Mouse (Mus musculus) layer of hippocampus, adult 9-10 months (tissue): ENCODE measurements around the gene Myo1b.
"Not testable (repeated sequence)": the region's sequence is repeated elsewhere in the genome, so short reads cannot be mapped to it uniquely, and the experiment has no call there.

Source experiments
- DNase-seq: peaks from one replicate; pipeline ENCODE4 v3.0.0; 2022; ENCODE audit warnings: low spot score

Gene Myo1b

DNA sequence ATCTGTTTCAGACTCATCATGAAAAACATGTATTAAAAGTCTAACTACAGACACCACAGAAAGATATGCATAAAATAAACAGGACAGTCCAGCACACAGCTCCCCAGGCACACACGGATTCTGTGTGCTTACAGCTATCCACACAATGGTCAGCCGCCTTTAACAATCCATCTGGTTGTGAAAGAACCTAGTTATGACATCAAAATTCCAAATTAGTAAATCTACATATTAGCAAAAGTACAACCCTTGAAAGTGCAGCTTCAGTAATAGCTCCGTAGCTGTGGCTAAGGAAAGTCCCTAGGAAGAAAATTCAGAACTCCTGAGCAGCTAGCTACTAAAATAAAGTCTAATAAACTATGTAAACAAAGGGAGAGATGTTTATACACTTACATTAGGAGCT is 21.1 kb downstream of the Myo1b start:
- no peak for DNase-seq

DNA sequence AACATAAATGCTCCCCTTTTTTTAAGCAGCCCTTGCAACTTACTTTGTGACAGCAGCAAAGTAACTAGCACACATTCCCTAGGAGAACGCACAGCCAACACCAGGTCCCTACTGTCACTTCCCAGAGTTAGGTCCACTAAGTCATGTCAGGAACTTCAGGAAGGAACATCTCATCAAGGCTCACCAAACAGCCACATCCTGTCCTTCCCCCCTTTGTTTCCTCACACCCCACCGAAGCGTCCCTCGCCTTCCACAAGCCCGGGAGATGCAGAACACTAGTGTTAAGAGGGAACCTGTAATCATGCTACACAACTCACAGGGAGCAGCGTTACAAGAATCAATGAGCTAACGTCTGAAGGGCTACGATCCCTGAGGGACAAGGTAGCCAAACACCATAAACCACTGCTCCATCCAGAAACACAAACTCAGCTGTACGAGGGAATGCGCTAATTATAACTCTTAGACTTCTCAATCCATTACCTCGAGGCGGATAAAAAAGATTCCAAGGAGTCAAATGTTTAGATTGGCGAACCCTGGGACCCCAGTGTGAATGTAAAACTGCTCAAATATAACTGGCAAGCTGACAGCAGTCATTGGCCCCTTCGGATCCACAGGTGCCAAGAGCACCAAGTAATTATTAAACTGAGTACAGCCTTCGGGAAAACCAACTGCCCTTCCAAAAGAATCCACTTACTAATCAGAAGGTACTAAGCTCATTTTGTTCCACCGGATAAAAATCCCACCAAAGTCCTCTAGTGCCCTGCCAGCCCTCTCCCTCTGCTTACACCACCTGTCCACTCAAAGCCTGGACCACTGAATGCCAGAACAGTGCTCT is 22.1 kb downstream of the Myo1b start:
- no peak for DNase-seq

DNA sequence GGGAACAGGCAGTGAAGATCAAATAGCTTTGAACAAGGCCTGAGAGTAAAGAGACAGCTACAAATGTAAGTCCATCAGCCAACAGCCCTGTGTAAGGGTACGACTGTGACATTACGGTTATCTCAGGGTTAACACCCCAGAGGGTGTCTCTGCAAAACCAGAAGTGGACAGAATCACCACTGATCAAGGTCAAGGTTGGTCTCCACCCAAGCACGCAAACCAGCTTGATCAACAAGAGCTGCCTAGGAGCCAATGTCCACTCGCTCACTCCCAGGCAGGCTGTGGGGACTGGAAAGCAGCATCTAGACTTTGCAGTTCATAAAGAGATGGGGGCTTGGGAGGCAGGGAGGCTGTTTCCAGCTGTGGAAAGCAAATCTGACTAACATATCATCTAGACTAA is 23.9 kb downstream of the Myo1b start:
- DNase-seq: no peak

DNA sequence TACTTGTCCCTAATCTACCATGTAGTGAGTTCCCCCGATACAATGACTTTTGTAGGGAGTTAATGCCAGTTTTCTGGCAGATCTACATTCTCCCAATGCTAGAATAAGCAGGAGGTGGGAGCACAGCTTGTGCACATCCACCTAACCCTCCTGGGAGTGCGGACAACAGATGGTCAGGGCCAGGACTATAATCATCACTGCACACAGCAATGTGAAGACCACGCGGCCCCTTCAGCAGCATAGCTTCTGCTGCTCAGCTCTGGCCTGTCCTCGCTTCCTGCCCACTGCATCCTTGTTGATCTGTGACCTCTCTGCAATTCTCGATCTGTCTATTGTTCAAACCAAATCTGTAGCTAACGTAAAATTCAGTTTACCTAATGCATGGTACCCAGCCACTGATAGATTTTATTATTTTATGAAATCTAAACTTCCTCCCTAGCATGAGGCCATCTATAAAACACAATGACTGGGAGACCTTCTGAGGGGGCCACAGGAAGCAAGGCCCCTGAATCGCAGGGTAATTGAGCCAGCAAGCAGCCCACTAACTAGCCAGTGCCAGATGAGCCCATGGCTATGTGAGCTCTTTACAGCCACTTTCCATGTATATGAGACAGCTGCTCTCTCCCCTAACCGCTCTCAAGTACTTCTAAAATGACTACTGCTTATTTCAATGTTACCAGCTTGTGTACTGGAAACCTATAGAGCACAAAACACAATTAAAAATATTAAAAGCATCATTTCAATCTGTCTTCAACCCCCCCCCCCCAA is 27.6 kb downstream of the Myo1b start:
- DNase-seq: no peak

DNA sequence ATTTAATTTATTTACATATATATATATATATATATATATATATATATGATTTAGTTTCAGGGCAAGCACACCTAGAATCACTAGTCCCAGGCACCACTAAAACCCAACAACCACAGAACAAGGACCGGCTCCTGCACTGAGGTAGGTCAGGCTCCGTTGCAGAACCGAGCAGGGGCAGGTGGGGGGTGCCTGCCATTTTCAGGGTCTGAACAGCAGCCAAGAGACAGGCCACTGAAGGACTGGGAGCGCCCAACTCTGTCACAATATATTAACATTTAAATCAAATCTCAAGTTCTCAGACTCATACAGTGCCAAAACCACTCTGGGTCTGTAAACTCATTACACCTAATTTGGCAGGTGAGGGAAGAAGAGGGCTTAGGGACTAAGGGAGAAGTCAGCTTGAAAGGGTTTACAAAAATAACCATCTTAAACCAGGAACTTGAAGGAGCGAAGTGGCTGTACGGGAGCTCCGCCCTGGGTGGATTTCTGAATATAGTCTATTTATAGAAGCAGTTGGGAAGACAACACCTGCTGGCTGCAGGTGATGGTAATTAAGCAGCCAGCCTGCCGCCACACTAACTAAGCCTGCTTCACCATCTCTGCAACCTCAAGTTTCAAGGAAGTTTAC is 30.4 kb downstream of the Myo1b start:
- no peak for DNase-seq

DNA sequence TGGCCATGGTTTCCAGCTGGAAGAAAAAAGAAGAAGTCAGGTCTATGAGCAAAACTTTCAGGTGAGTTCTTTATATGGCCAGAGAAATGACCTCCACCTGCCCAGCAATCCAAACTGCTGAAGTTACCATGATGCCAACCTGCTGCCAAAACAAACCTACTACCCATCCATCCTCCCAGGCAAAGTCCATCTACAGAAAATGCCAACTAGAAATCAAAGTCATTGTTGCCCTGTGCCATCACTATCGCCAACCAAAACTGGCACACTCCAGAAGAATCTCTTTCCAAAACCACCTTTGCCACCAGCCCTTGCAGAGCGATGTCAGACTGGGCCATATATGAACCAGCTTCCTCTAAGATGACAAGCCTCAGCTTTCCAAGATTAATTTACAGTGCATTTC is 32.7 kb downstream of the Myo1b start:
- no peak for DNase-seq

DNA sequence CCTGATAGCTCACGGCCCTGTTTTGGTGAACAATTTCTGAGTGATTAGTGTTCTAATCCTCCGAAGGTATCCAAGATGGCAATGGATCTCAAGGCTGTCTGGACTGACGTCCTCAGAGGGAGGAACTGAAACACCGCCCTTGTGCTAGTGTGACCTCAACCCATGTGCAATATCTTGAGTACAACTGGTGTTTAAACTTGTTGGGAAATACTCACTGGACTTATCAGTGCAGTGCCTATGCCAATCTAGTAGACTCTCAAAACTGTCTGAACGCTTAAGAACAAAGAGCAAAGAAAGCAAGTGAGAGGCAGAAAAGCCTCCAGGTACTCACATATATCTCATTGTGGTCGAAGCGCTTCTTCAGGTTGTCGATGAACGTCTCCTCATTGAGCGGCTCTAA is 33.1 kb downstream of the Myo1b start:
- no peak for DNase-seq

DNA sequence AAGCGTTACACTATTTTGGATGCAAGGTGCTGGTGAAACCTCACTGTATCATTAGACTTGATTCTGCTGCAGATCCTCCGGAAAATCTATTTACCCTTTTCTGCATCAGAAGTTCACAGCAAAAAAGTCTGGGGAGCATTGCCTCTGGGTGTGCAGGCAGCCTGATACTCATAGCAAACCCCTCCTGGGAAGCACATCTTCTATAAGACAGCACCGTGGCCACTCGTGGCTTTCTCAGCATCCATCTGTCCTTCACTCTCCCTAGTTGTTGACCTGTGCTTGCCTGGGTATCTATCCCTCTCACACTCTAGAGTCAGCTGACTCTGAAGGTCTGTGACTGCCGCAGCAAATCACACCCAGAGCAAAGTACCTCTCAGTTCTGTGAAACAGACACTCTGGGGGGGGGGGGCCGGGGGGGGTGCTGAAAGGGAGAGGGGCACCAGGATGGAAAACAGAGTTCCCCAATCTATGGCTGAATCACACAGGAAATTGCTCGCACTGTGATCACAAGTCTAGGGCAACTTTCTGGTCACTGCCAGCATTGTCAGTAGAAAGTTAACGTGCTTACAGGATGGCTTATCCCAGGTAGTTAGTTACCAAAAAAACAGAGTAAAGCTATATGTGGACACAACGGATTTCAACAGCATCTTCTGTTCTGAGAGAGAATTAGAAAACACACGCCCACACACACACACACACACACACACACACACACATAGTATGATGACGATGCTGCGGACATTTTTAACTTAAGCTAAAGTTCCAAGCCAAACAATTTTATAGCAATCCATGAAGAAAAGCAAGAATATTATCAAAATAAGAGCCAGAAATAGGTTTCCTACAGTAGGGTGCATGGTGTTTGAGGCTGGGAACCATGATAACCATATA is 35.7 kb downstream of the Myo1b start:
- DNase-seq: no peak

DNA sequence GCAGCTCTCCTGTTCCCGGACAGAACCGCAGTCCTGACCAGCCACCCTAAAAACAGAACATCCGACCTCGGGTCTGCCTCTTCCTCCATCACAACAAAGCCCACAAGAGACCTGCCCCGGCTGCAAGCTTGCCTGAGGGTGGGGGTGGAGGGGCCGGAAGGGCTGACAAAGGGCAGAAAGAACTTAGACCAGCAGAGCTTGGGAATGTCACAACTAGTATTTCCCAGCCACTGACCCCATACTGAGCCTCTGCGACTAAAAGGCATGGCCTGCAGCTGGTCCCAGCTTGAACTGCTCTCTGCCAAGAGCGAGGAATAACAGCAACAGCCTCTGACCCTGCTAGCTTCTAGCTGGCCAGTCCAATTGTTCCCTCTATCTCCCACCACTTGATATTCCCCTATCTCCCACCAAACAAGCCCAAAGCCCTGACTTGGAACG is 36.5 kb downstream of the Myo1b start:
- no peak for DNase-seq

DNA sequence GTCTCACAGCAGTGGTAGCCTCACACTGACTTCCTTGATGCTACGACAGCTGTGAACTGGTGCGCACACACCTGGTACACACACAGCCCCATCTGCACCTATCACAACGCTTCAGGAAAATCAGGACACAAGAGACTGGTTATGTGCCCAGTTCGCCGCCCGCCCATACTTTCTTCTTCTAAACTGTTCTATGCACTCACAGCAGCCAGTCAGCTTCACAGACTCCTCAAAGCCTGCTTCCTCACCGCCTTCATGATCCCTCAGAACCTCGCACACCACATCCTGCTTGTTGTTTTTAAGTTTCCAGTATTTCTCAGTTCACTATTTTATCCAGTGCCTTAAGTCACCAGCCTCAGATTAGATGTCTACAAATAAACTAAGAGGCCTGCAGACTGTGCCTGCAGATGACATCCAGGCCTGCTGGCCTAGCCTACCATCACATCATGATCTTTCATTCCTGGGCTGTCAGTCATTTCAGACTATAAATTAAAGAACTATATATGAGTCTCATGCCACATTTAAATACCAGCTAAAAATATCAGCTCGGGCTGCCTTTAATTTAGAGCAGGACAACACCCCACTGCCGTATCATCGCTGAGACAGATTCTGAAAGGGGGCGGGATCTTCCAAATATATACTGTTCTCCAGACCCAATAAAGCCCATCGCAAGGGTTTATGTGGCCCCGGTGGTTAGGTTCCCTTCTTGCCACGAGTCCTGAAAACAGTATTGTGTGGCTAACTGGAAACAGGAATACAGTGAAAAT is 40.2 kb downstream of the Myo1b start:
- DNase-seq: no peak

DNA sequence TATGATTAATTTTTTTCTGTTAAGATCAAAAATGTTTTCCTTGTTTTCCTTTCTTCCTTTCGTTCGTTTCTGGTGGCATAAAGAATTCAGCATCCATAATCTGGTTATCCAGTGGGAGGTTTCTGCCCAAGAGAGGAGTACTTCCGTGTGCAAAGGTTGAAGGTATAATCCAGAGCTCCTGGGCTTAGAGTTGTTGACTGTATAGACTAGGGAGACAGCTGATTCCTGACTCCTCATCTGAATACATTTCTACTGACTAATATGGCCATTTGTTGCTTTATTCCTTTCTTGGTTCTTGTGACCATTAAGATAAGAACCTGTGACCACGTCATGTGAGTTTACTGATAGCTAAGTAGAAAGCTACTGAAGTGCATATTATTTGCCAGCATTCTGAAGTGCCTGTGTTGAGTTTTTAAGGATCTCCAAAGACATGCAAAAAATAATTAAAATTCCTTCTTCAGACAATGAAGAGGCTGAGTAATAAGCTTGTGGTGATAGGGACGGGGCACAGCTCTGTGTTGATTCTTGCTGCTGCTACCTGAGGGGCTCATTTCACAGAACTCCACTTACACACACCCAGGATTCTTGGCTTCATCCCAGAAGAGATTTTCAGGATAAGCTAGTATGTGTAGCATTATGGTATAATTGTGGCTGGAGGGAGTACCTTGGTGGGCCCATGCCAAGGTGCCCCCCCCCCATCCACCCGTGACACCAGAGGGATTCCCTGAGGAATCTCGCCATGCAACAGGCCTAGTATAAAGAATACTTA is 43.2 kb downstream of the Myo1b start:
- DNase-seq: no peak

DNA sequence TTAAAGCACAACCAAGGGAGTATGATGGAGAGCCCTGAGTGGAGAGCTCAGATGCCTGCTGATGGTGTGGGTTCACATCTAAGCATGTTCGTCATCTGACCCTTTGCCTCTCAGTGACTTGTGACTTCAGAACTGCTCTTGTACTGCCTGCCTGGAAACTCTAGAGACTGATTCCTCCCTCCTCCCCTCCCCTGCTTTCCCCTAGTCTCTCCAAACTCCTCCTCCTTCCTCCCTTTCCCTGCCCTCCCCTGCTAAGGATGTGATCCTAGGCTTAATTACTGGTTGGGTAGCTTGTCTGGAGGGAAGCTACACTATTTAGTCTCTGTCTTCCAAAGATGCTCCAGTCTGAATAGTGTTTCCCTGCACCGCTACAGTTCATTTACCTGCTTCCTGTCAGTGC is 44.6 kb downstream of the Myo1b start:
- DNase-seq: not testable (repeated sequence)

DNA sequence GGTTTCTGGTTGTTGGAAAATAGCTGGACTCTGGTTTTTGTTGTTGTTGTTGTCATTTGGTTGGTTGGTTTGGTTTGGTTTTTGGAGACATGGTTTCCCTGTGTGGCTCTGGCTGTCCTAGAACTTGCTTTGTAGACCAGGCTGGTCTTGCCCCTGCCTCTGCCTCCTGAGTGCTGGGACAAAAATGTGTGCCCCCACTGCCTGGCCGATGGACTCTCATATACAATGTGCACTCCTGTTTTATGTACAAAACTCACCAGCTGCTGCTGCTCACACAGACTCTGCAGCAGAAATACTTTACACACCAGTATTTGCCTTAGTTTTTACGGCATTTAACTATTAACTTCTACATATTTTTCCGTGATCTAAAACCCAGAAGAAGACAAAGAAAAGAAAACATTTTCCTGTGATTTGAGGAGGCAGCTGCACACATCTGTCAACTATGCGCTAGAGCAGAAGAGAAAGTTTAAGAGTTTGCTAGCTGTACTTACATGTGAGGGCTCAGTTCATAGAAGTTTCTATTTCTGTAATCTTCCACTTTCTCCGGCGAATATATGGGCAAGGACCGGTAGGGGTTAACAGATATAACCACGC is 52.9 kb downstream of the Myo1b start:
- DNase-seq: no peak

DNA sequence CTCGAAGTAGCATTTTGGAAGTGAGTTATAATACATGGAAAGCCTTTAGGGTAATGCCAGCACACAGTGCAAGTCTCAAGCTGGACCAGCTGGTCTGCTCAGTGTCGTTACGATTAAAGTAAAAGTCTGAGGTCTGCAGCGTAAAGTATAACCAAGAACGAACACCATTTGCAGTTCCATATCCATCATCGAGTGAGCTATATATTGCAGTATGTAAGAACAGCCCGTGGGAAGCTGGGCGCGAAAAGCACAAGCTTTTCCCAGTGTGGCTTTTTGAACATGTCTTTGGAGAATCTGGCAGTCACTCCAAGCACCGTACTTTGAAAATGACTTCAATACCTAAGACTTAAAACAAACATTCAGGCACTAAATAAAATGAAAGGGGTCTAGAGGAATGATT is 55.0 kb downstream of the Myo1b start:
- no peak for DNase-seq

DNA sequence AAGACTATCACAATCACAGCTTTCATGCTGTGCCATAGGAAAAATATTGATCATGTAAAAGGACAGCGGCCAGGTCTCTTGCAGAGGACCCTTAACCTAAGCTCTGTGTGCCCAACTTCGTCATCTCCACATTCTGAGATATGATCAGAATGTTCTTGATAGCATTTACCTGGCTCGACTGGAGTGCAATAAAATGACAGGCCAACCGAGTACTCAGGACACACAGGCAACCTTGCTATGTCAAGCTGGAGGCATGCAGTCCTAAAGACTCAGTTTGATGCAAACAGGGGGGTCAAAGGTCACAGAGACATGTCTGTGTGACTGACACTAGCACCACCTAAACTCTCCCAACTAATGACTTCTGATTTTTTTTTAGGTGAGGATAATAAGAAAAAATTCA is 58.9 kb downstream of the Myo1b start:
- DNase-seq: no peak

DNA sequence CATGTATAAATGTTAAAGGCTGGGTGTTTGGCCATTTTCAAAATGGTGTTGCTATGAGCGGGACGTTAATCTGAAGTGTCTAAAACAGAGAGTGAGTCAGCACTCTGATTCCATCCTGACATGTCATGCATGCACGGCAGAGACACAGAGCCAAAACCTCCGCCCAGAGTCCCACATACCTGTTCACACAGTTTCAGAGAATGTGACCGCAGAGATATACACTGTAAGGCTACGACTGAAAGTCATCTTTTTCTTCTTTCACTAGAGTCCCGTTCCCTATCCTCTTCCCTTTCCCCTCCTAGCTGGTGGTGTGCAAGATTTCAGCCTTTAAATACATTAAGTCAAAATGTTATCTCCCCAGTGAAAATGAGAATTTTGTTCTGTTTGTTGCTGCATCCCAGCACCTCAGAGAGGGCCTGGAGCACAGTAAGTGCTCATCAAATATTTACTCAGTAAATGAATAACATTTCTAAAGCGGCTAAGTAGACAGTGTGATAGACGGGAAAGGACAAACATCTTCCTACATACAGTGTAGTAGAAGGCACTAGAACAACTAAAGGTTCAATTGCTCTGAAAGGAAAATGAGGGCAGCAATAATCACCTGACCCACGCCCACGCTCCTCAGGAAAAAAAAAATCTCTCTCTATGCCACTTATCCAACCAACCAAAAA is 59.5 kb downstream of the Myo1b start:
- no peak for DNase-seq

DNA sequence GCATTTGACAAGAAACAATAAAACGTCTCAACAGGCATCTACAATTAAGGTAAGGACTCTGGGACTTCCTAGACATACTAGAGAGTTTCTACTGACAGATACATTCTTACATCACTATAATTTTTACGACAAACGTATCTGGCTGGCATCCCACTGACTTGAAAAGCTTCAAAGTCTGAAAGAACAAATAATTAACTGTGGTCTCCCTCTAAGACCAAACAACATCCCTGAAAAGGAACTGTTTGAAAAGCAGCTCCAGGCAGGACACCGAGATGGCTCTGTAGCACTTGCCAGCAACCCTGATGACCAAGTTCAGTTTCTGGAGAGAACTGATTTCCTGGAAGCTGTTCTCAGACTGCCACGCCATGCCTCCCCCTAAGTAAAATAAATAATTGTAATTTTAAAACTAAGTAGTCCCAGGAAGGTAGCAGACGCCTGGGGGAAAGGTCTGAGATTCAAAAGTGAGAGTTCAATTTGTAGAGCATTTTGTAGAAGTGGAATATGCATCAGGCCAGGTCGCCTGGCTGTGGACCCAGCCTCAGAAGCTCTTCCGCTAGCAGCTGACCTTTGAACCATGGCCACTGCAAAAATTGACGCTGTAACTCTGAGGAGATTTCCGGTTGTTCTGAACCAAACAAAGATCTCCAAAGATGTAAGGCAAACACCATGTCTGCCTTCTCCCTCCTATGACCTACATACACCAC is 60.2 kb downstream of the Myo1b start:
- no peak for DNase-seq

DNA sequence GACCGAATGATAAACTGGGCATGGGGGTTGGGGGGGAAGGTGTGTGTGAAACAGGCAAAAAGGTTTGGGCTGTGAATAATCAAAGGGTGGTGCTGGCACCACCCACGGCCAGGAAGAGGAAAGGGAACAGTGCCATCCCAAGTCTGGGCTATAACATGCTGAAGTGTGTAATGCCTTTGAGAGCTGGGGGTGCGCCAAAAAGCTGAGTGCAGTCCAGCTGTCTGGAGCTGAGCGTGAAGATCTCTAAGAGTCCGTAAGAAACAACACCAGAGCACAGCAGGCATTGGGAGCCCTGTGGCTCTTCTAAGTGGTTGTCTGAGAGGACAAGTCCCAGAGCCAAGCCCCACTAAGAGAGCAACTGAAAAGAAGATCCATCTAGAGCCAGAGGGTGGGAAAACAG is 63.6 kb downstream of the Myo1b start:
- DNase-seq: no peak
